Mouse (Mus musculus) lung, adult 2 months (tissue): ENCODE results near the gene Dpf3. TPM values are rescaled to one million over a fixed set of nuclear protein-coding genes. Genes with fewer than 3 reads are reported as not detected.

Experiments used
- DNase-seq: peaks from one replicate; pipeline ENCODE4 v3.0.0; 2022
- H3K4me1 ChIP-seq: fragments of 200-500 bp; 2 replicates; pipeline ENCODE4 v1.6.1; 2011; ENCODE audit warnings: low read length; ENCODE audit not compliant: control insufficient read depth, insufficient read depth
- H3K4me3 ChIP-seq: fragments of 200-500 bp; replicated peaks from 2 replicates; pipeline ENCODE3; 2011; ENCODE audit warnings: low read depth, mild to moderate bottlenecking, control low read depth, low read length; ENCODE audit errors: extremely low read depth
- CTCF ChIP-seq: fragments of 200-500 bp; IDR thresholded peaks from 2 replicates; pipeline ENCODE4 v1.5.1; 2011; ENCODE audit warnings: mild to moderate bottlenecking, low read length, control low read depth; ENCODE audit not compliant: insufficient read depth
- POLR2A ChIP-seq: fragments of 200-500 bp; IDR thresholded peaks from 2 replicates; pipeline ENCODE4 v1.6.1; 2011; ENCODE audit warnings: low read depth, mild to moderate bottlenecking, control low read depth, low read length, borderline replicate concordance; ENCODE audit errors: extremely low read depth
- WGBS: fragments of 180-500 bp; shearing (Covaris S2); methylation state at CpG from one replicate; pipeline ENCODE4 v1.1.7; 2018; 5-methylcytosine and 5-hydroxymethylcytosine counted together
- polyA plus RNA-seq: library from polyadenylated mRNA; depleted of rRNA; stranded (reverse); fragments of >200 nt; gene quantifications from 2 replicates; pipeline ENCODE4 v1.2.3, GENCODE M21; 2012

The Dpf3 gene
- polyA plus RNA-seq, 1 experiment = 1.2 TPM

- no peaks in the 10 kb centered on the region for H3K4me1 ChIP-seq
- TF ChIP-seq CTCF (no peak), POLR2A (no peak)
- WGBS = 73% methylated on average over 7 of the region's 7 CpGs
- no peak for DNase-seq
- no peak overlapping the region for H3K4me3 ChIP-seq
These were observed 276.2 kb downstream of the Dpf3 start for GRCm38 (mm10) chr12:83211146-83211822.

- WGBS = 82% methylated on average over 3 of the region's 3 CpGs
- TF ChIP-seq CTCF (no peak), POLR2A (no peak)
- Histone ChIP-seq H3K4me3 (no peak overlapping the region), H3K4me1 (no peaks in the 10 kb centered on the region)
- DNase-seq = no peak
These were observed 276.8 kb downstream of the Dpf3 start for GRCm38 (mm10) chr12:83210735-83211134.

- H3K4me1 ChIP-seq = no peaks in the 10 kb centered on the region
- no peak for DNase-seq
- WGBS = 59% methylated on average over 5 of the region's 5 CpGs
- no peak overlapping the region for H3K4me3 ChIP-seq
- TF ChIP-seq POLR2A (no peak), CTCF (no peak)
These were observed 277.2 kb downstream of the Dpf3 start for GRCm38 (mm10) chr12:83210294-83210693.

GRCm38 (mm10) chr12:83209461-83209860 is 278.1 kb downstream of the Dpf3 start:
- TF ChIP-seq POLR2A (no peak), CTCF (no peak)
- DNase-seq = no peak
- Histone ChIP-seq H3K4me3 (no peak overlapping the region), H3K4me1 (no peaks in the 10 kb centered on the region)
- 30% methylated on average over 6 of the region's 6 CpGs for WGBS

GRCm38 (mm10) chr12:83208841-83209240 is 278.7 kb downstream of the Dpf3 start:
- TF ChIP-seq POLR2A = no peak
- TF ChIP-seq CTCF = no peak
- no peak for DNase-seq
- Histone ChIP-seq H3K4me3 (no peak overlapping the region), H3K4me1 (no peaks in the 10 kb centered on the region)
- 71% methylated on average over 6 of the region's 6 CpGs for WGBS

- 69% methylated on average over 8 of the region's 8 CpGs for WGBS
- Histone ChIP-seq H3K4me3 (no peak overlapping the region), H3K4me1 (no peaks in the 10 kb centered on the region)
- DNase-seq = no peak
- TF ChIP-seq POLR2A (no peak), CTCF (no peak)
These were observed 279.5 kb downstream of the Dpf3 start for GRCm38 (mm10) chr12:83208011-83208410.

GRCm38 (mm10) chr12:83207481-83207880 is 280.0 kb downstream of the Dpf3 start:
- WGBS = 56% methylated on average over 5 of the region's 5 CpGs
- no peaks in the 10 kb centered on the region for H3K4me1 ChIP-seq
- TF ChIP-seq CTCF = no peak
- TF ChIP-seq POLR2A = no peak
- no peak overlapping the region for H3K4me3 ChIP-seq
- DNase-seq = no peak

GRCm38 (mm10) chr12:83206866-83207265 is 280.6 kb downstream of the Dpf3 start:
- DNase-seq = no peak
- H3K4me3 ChIP-seq = no peak overlapping the region
- TF ChIP-seq CTCF = no peak
- TF ChIP-seq POLR2A = no peak
- H3K4me1 ChIP-seq = no peaks in the 10 kb centered on the region
- WGBS = 72% methylated on average over 6 of the region's 6 CpGs

- Histone ChIP-seq H3K4me3 (no peak overlapping the region), H3K4me1 (no peaks in the 10 kb centered on the region)
- WGBS = 70% methylated on average over 5 of the region's 5 CpGs
- no peak for TF ChIP-seq CTCF
- no peak for TF ChIP-seq POLR2A
- no peak for DNase-seq
These were observed 283.2 kb downstream of the Dpf3 start for GRCm38 (mm10) chr12:83204361-83204760.

- Histone ChIP-seq H3K4me3 (no peak overlapping the region), H3K4me1 (no peaks in the 10 kb centered on the region)
- no peak for DNase-seq
- TF ChIP-seq POLR2A = no peak
- no peak for TF ChIP-seq CTCF
- 51% methylated on average over 3 of the region's 3 CpGs for WGBS
These were observed 285.8 kb downstream of the Dpf3 start for GRCm38 (mm10) chr12:83201674-83202073.

- WGBS = 75% methylated on average over 6 of the region's 6 CpGs
- no peak for DNase-seq
- Histone ChIP-seq H3K4me3 (no peak overlapping the region), H3K4me1 (no peaks in the 10 kb centered on the region)
- no peak for TF ChIP-seq POLR2A
- no peak for TF ChIP-seq CTCF
These were observed 307.0 kb downstream of the Dpf3 start for GRCm38 (mm10) chr12:83180561-83180960.
